Mouse (Mus musculus): ENCODE results near the gene Klrg2. TPM values are rescaled to one million over a fixed set of nuclear protein-coding genes. Genes with fewer than 3 reads are reported as not detected.

Gene Klrg2
- polyA plus RNA-seq, 1 experiment from 2014 or later, result not detected

DNA sequence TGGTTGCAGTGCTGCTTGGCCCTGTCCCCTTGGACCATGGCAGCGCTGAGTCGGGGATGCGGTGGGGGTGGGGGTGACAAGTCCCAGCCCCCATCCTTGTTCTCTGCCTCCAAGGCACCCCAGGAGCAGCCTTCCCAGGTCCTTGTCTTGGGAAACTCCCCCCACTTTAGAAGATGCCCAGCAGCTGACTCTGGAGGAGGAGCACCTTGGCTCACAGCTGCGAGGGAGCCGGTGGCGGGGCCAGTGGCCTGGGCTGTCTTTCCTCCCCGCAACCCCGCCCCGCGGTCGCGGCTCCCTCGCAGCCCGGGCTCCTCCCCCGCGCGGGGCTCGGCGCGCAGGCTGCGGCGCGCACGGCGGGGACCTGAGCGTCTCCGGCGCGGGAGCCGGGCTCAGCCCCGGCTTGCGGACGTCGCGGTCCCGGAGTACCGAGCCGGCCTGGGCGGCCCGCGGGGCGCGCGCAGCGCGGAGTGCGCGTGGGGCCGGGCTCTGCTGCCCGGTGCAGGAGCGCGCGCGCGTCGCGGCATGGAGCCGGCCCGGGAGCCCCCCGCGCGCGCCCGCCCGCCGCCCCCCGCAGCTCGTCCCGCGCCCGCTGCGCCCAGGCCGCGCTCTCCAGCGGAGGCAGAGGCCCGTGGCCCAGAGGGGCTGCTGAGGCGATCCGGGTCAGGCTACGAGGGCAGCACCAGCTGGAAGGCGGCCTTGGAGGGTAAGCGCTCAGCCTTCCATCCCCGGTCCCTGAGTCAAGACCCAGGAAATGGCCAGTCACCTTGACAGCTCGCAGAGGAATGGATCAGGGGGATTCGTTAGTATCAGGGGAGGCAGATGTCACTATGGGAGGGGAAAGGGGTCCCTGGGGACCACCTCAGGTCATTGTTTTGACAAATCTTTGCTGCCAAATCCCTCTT lies 25.9 kb upstream of the Klrg2 start, which contains the start of gene Clec2l:
Clec2l (plus strand) TSS at position 356 of the 902 bp plus-strand sequence.
- WGBS, result under 1% methylated on average over 65 of the region's 84 CpGs
- DNase-seq (ENCODE audit: low spot score) (peak; percentile 63), ATAC-seq (peak; percentile 88)
- Histone ChIP-seq H3K27ac (ENCODE audit: low read depth, low read length) (0 out of 2 replicates have a peak within 1 kb of the TSS, but pooled peaks have one; percentile 16), H3K9ac (ENCODE audit: low read length) (peak within 1 kb of the TSS; percentile 74), H3K9me3 (replicated peaks; ENCODE audit: control insufficient read depth, low read length) (no peaks in the 10 kb centered on the region), H3K4me2 (ENCODE audit: low read length) (peak within 1 kb of the TSS; percentile 83), H3K27me3 (replicated peaks; ENCODE audit: control insufficient read depth, insufficient read depth, low read length) (0 out of 2 replicates have a peak, but pooled peaks cover 9% of the 10 kb centered on the region), H3K4me3 (ENCODE audit: low read depth, low read length) (peak within 1 kb of the TSS; percentile 51), H3K36me3 (ENCODE audit: control insufficient read depth, insufficient read depth, low read length) (no peaks in the 10 kb centered on the region), H3K4me1 (ENCODE audit: control insufficient read depth, insufficient read depth, low read length) (no peaks in the 10 kb centered on the region)

DNA sequence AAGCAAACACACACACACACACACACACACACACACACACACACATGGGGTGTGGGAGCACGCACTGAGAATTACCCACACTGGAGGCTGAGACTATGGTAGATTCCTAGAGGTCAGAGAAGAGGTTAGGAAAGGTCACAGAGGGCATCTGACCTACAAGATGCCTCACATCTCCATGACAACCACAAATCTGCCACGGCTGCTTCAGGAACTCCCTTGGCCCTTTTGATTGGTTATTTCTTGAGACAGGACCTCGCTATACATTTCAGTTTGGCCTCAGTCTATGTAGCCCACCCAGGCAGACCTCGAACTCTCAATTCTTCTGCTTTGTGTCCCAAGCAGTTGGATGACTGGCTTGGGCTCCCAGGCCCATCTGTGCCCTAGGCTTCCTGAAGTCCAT lies 24.6 kb upstream of the Klrg2 start:
- Histone ChIP-seq H3K9me3 (replicated peaks; ENCODE audit: control insufficient read depth, low read length) (no peaks in the 10 kb centered on the region), H3K36me3 (ENCODE audit: control insufficient read depth, insufficient read depth, low read length) (no peaks in the 10 kb centered on the region), H3K27me3 (replicated peaks; ENCODE audit: control insufficient read depth, insufficient read depth, low read length) (0 out of 2 replicates have a peak, but pooled peaks cover 9% of the 10 kb centered on the region), H3K4me3 (ENCODE audit: low read depth, low read length) (no peak overlapping the region), H3K9ac (ENCODE audit: low read length) (no peak overlapping the region), H3K4me1 (ENCODE audit: control insufficient read depth, insufficient read depth, low read length) (no peaks in the 10 kb centered on the region), H3K27ac (ENCODE audit: low read depth, low read length) (no peak overlapping the region), H3K4me2 (ENCODE audit: low read length) (no peak overlapping the region)
- ATAC-seq (no peak), DNase-seq (ENCODE audit: low spot score) (no peak)
- 35% methylated on average over 4 of the region's 4 CpGs for WGBS

DNA sequence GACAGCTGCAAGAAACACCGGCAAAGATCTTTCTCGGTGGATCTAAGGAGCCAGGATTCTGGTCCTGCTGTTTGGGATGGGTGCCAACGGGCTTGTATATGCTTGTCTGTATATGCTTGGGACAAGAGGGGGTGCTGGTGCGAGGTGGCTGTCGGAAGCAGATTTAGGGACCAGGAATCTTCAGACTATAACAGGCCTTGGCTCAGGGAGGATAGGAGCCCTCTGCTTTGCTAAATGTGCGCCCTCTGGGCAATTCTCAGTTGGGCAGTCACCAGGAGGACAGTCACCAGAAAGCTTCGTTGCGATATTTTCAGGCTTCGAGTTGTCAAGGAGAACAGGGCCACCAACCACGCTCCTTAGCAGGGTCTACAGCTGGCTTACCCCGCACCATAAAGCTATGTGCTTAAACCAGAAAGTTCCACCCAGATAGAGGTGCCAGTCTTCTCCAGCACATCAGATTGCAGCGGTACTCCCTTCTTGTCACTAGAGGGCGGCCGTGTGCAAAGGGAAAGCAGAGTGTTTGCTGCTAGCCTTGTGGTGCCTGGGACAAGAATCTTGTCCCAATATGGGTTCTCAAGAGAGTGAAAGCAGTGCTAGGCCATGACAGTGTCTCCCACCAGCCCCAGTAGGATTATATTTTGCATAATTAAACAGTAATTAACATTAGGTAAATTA lies 13.4 kb upstream of the Klrg2 start:
- DNase-seq (ENCODE audit: low spot score) (peak; percentile 85), ATAC-seq (peak; percentile 81)
- H3K9me3 ChIP-seq (replicated peaks; ENCODE audit: control insufficient read depth, low read length), result no peaks in the 10 kb centered on the region
- no peak overlapping the region for H3K4me3 ChIP-seq (ENCODE audit: low read depth, low read length)
- no peaks in the 10 kb centered on the region for H3K4me1 ChIP-seq (ENCODE audit: control insufficient read depth, insufficient read depth, low read length)
- no peak overlapping the region for H3K9ac ChIP-seq (ENCODE audit: low read length)
- no peaks in the 10 kb centered on the region for H3K27me3 ChIP-seq (replicated peaks; ENCODE audit: control insufficient read depth, insufficient read depth, low read length)
- H3K36me3 ChIP-seq (ENCODE audit: control insufficient read depth, insufficient read depth, low read length), result no peaks in the 10 kb centered on the region
- H3K27ac ChIP-seq (ENCODE audit: low read depth, low read length), result no peak overlapping the region
- 44% methylated on average over 14 of the region's 14 CpGs for WGBS
- no peak overlapping the region for H3K4me2 ChIP-seq (ENCODE audit: low read length)

DNA sequence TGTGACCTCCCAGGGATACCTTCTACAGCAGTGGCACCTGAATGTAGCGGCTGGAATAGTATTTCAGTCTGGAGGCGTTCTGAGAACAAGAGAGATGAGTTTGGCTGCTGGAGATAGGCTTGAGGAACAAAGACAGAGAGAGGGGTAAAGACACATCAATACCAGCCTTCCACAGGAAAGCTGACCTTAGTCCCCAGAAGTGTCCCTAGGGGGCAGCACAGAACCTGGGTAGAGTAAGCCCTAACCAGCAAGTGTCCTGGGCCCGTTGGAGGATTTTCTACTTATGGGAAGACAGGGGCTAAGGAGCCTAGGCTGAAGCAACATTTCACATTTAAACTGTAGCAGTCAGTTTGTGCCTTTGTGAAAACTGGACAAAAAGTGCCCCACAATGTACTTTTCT lies 12.5 kb upstream of the Klrg2 start:
- H3K27ac ChIP-seq (ENCODE audit: low read depth, low read length), result no peak overlapping the region
- no peak overlapping the region for H3K4me2 ChIP-seq (ENCODE audit: low read length)
- no peaks in the 10 kb centered on the region for H3K9me3 ChIP-seq (replicated peaks; ENCODE audit: control insufficient read depth, low read length)
- H3K27me3 ChIP-seq (replicated peaks; ENCODE audit: control insufficient read depth, insufficient read depth, low read length), result no peaks in the 10 kb centered on the region
- H3K9ac ChIP-seq (ENCODE audit: low read length), result no peak overlapping the region
- 69% methylated on average over 3 of the region's 3 CpGs for WGBS
- H3K36me3 ChIP-seq (ENCODE audit: control insufficient read depth, insufficient read depth, low read length), result no peaks in the 10 kb centered on the region
- H3K4me1 ChIP-seq (ENCODE audit: control insufficient read depth, insufficient read depth, low read length), result no peaks in the 10 kb centered on the region
- no peak overlapping the region for H3K4me3 ChIP-seq (ENCODE audit: low read depth, low read length)
- ATAC-seq, result no peak
- DNase-seq (ENCODE audit: low spot score), result no peak

DNA sequence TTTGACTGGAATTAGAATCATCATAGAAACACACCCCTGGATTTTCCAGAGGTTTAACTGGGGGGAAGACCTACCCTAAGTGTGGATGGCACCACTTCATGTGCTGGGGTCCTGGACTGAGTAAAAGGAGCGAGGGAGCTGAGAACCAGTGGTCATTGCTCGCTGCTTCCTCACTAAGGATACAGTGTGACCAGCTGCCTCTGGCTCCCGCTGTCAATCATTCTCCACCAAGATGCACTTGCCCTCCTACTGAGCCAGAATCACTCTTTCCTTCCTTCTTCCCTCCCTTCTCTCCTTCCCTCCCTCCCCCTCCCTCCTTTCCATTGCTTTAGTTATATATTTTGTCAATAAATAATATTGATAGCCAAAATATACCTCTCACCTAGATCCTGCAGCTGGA lies 6.0 kb upstream of the Klrg2 start:
- Histone ChIP-seq H3K27ac (ENCODE audit: low read depth, low read length) (no peak overlapping the region), H3K36me3 (ENCODE audit: control insufficient read depth, insufficient read depth, low read length) (no peaks in the 10 kb centered on the region), H3K27me3 (replicated peaks; ENCODE audit: control insufficient read depth, insufficient read depth, low read length) (peaks cover 13% of the 10 kb centered on the region; the same call in 1 of the 2 replicates), H3K4me2 (ENCODE audit: low read length) (no peak overlapping the region), H3K9ac (ENCODE audit: low read length) (no peak overlapping the region), H3K4me1 (ENCODE audit: control insufficient read depth, insufficient read depth, low read length) (no peaks in the 10 kb centered on the region), H3K9me3 (replicated peaks; ENCODE audit: control insufficient read depth, low read length) (no peaks in the 10 kb centered on the region), H3K4me3 (ENCODE audit: low read depth, low read length) (no peak overlapping the region)
- WGBS, result 65% methylated on average over 3 of the region's 3 CpGs
- ATAC-seq (no peak), DNase-seq (ENCODE audit: low spot score) (no peak)

DNA sequence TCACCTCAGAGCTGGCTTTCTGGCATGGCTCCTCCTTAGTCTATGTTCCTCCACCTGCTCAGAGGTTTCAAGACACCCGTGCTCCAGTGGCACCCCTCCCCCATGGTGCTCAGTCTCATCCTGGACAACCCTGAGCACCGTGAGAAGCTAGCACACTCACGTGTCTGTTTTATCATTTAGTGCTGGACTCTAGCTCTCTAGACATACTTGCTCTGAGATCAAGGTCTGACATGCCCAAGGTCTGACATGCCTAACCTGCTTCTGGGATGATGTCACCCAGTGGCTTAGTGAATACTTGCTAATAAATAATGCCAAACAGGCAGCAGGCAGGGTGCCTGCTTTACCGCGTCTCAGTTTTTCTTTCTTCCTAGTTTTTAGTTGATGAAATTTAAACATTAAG lies 5.6 kb upstream of the Klrg2 start:
- no peak for ATAC-seq

DNA sequence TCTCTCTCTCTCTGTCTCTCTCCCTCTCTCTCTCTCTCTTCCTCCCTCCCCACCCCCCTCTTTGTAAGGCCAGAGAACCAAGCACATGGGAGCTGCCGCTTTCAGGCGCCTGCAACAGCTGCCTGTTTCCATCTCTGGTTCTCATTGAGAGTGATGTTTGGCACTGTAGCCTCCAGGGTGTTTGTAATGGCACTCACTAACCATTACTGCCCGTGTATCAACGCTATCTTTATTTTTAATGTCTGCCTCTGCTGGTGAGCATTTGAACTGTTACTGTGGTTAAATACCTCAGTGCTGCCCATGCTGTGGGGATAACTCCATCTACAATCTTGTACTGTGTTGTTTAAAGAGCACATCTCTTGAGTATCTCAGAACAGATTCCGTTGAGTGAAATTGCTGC lies 4.6 kb upstream of the Klrg2 start:
- Histone ChIP-seq H3K27me3 (replicated peaks; ENCODE audit: control insufficient read depth, insufficient read depth, low read length) (peaks cover 26% of the 10 kb centered on the region), H3K4me2 (ENCODE audit: low read length) (no peak overlapping the region), H3K9ac (ENCODE audit: low read length) (no peak overlapping the region), H3K9me3 (replicated peaks; ENCODE audit: control insufficient read depth, low read length) (no peaks in the 10 kb centered on the region), H3K4me3 (ENCODE audit: low read depth, low read length) (no peak overlapping the region), H3K36me3 (ENCODE audit: control insufficient read depth, insufficient read depth, low read length) (no peaks in the 10 kb centered on the region), H3K4me1 (ENCODE audit: control insufficient read depth, insufficient read depth, low read length) (peaks cover 4% of the 10 kb centered on the region; the same call in 1 of the 2 replicates), H3K27ac (ENCODE audit: low read depth, low read length) (no peak overlapping the region)
- WGBS, result 59% methylated on average over 5 of the region's 5 CpGs
- DNase-seq (ENCODE audit: low spot score) (no peak), ATAC-seq (no peak)

More for the DNA sequence above, 5.6 kb upstream of the Klrg2 start:
- H3K27me3 ChIP-seq (replicated peaks; ENCODE audit: control insufficient read depth, insufficient read depth, low read length), result peaks cover 17% of the 10 kb centered on the region
- H3K4me2 ChIP-seq (ENCODE audit: low read length), result no peak overlapping the region
- no peak for DNase-seq (ENCODE audit: low spot score)
- H3K4me3 ChIP-seq (ENCODE audit: low read depth, low read length), result no peak overlapping the region
- no peaks in the 10 kb centered on the region for H3K4me1 ChIP-seq (ENCODE audit: control insufficient read depth, insufficient read depth, low read length)
- no peaks in the 10 kb centered on the region for H3K36me3 ChIP-seq (ENCODE audit: control insufficient read depth, insufficient read depth, low read length)
- H3K9ac ChIP-seq (ENCODE audit: low read length), result no peak overlapping the region
- no peaks in the 10 kb centered on the region for H3K9me3 ChIP-seq (replicated peaks; ENCODE audit: control insufficient read depth, low read length)
- WGBS, result 80% methylated on average over 5 of the region's 5 CpGs
- H3K27ac ChIP-seq (ENCODE audit: low read depth, low read length), result no peak overlapping the region

DNA sequence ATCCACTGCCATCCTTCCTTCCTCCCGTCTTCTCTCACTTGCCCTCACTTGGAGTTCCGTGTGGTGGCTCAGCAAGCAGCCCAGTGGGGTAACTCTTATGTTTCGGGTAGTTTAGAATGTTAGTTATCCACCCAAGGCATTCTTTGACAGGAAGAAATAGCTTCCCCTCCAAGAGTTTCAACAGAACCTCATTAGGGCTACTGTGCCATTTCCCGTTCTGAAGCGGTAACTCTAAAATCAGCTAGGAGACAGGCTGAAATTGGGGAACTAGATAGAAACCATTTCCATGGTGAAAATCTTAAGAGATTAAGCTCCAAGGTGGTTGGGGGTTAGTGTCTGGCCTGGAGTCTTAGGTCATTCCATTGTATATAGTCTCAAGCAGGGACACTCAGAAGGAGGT lies 4.2 kb upstream of the Klrg2 start:
- Histone ChIP-seq H3K4me1 (ENCODE audit: control insufficient read depth, insufficient read depth, low read length) (peaks cover 4% of the 10 kb centered on the region; the same call in 1 of the 2 replicates), H3K4me2 (ENCODE audit: low read length) (no peak overlapping the region), H3K27me3 (replicated peaks; ENCODE audit: control insufficient read depth, insufficient read depth, low read length) (peaks cover 30% of the 10 kb centered on the region), H3K4me3 (ENCODE audit: low read depth, low read length) (no peak overlapping the region), H3K9me3 (replicated peaks; ENCODE audit: control insufficient read depth, low read length) (no peaks in the 10 kb centered on the region), H3K36me3 (ENCODE audit: control insufficient read depth, insufficient read depth, low read length) (no peaks in the 10 kb centered on the region), H3K27ac (ENCODE audit: low read depth, low read length) (no peak overlapping the region), H3K9ac (ENCODE audit: low read length) (no peak overlapping the region)
- no peak for DNase-seq (ENCODE audit: low spot score)
- no peak for ATAC-seq
- 68% methylated on average over 5 of the region's 5 CpGs for WGBS
